Mouse (Mus musculus) kidney, adult 2 months (tissue): ENCODE data around the gene Mocs3.

Experiments used
- CTCF ChIP-seq: fragments of 200-500 bp; conservative IDR thresholded peaks from 2 replicates; pipeline ENCODE4 v1.5.1; 2011; ENCODE audit warnings: low read depth, mild to moderate bottlenecking, control low read depth, low read length, moderate library complexity, mixed read lengths; ENCODE audit not compliant: insufficient read depth, insufficient read length
- POLR2A ChIP-seq: fragments of 200-500 bp; IDR thresholded peaks from one replicate; pipeline ENCODE4 v1.6.1; 2011; ENCODE audit warnings: low read depth, low read length, control low read depth

GRCm38 (mm10) chr2:168233286-168233685, 2.9 kb downstream of the Mocs3 start:
- TF ChIP-seq POLR2A (no peak), CTCF (no peak)
